Mouse (Mus musculus): ENCODE data around the gene Arhgap44. TPM values are rescaled to one million over a fixed set of nuclear protein-coding genes. Genes with fewer than 3 reads are reported as not detected.

Gene Arhgap44
- total RNA-seq, 2 experiments from 2014 or later: 106 to 115 TPM

DNA sequence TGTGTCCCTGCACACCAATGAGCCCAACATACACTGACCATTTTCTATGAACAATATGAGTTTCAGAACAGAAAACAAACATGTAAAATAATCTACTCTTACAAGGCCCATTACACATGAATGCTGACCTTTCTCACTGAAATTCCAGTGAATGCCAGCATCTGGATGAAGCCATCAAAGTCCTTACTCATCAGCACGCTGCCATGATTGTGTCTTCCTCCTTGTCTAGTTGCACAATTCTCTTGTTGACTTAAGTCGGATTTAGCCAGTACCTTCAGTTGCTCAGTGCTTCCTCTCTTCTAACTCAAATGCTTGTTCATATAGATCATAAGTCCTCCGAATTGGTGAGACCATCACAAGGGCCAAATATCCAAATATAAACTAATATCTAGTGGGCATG is 23.7 kb downstream of the Arhgap44 start:
- DNase-seq (ENCODE audit: low spot score in 2 of 2): no peak

DNA sequence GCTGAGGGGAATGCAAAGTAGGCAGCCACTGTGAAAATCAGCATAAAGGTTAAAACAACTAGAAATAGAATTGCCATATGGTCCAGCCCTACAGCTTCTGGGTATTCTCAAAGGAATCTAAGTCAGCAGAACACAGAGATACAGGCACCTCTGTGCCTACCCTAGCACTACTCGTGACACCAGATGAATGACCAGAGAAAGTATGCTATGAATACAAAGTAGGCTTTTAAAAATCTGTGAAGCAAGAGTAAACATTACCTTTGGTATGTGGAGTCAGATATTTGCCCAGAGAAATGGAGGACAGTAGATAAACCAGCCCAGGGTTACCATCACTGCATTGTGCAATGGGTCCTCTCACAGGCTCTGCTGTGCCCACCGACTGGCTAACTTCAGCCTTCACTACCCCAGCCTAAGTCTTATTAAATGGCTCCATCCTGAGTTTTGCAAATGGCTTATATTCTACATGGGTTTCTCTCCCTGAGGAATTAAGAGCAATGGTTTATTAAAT is 25.6 kb downstream of the Arhgap44 start:
- no peak for DNase-seq (ENCODE audit: low spot score in 2 of 2)

- peak; percentile 16 to 19 for DNase-seq (ENCODE audit: low spot score in 2 of 2)
Observed at GRCm38 (mm10) chr11:65135251-65135739, 27.5 kb downstream of the Arhgap44 start.

GRCm38 (mm10) chr11:65133661-65134060 is 29.1 kb downstream of the Arhgap44 start:
- no peak for DNase-seq (ENCODE audit: low spot score in 2 of 2)

DNA sequence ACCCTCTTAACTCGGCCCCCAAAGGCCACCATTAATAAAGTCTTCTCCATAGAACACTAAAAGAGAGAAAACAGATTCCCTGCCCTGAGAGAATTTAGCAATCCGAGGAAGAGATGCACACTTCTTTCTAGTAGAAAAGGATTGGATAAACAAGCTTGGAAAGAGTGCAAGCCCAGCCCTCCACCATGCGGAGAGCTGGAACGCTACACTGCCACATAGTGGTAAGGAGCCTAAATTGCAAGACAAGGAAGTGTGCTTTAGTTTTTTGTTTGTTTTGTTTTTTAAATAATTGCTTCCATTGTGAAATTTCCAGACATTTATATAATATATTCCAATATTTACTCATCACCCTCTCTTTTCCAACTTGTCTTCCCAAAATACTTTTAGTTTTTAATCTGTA is 33.7 kb downstream of the Arhgap44 start:
- DNase-seq (ENCODE audit: low spot score in 2 of 2): no peak

- no peak for DNase-seq (ENCODE audit: low spot score in 2 of 2)
Observed at GRCm38 (mm10) chr11:65128666-65129065, 34.1 kb downstream of the Arhgap44 start.

GRCm38 (mm10) chr11:65126566-65126965 is 36.2 kb downstream of the Arhgap44 start:
- peak in 1 of 2 experiments; percentile 13 for DNase-seq (ENCODE audit: low spot score in 2 of 2)

DNA sequence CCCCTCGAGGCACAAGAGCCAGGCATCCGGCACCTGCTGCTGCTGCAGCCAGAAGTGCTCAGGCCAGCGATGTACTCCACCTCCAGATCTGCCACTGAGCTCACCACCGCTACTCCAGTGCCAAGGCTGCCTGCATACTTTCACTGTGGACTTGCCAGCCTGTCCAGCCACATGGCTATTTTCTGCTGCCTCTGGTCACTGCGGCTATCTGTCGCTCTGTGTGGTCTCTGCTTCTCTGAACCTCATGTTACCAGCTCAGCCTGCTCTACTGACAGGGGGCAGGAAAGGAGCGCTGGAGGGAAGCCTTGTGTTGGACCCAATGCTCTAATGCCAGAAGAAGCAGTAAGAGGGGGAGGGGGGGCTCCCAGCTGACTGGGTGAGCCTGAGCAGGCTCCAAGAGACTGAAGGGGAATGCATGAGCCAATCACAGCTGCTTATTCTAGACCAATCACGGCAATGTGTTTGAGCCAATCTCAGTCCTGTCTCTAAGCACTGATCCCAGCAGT is 37.8 kb downstream of the Arhgap44 start:
- DNase-seq (ENCODE audit: low spot score in 2 of 2): peak in 1 of 2 experiments; percentile 45

DNA sequence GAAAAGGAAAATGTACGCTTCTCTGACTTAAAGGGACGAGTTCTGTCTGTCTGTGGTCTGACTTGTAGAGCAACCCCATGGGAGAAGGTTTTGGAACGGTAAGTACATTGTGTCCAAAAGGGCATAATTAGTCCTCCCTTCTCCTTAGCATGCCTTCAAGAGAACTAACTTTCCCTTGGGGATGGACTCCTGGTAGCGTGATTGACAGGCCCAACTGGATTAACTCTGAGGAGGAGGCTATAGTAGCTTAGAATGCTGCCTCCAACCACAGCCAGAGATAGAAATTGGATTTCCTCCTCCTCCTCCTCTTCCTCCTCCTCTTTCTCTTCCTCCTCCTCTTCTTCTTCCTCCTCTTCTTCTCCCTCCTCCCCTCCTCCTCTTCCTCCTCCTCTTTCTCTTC is 42.5 kb downstream of the Arhgap44 start:
- no peak for DNase-seq (ENCODE audit: low spot score in 2 of 2)

- DNase-seq (ENCODE audit: low spot score in 2 of 2): no peak
Observed at GRCm38 (mm10) chr11:65115811-65116210, 47.0 kb downstream of the Arhgap44 start.

DNA sequence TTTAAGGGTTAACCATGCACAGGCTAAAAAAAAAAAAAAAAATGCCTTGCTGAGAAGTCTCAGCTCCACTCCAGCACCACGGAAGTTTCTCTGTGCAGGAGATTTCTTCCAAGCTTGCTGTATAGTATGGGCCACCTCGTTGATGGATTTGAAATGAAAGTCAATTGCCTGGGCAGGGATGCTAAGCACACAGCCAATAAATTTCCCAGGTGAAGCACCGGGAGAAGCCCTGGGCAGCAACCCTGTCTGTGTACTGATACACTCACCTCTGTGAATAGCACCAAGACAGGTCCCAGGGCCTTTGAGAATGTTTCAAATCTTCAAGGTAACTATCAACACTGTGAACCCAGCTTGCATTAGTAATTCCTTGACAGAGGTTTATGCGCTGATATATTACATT is 50.7 kb downstream of the Arhgap44 start:
- no peak for DNase-seq (ENCODE audit: low spot score in 2 of 2)

DNA sequence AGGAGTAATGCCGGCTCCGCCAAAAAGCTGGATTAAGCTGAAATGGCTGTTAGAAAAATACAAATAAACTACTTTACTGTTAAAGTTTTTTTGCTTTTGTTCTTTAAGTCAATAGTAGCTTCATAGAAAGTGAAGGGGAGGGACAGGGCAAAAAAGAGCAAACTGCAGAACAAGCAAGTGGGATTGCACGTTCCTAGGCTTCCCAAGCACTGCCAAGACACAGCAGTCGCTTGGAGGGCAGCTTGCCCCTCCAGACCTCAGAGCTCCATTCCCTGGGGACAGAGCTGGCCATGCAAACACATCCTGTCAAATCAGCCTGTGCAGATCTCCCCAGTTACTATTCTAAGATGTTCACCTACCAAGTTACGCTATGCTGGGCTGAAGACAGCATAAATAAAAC is 51.1 kb downstream of the Arhgap44 start:
- no peak for DNase-seq (ENCODE audit: low spot score in 2 of 2)

DNA sequence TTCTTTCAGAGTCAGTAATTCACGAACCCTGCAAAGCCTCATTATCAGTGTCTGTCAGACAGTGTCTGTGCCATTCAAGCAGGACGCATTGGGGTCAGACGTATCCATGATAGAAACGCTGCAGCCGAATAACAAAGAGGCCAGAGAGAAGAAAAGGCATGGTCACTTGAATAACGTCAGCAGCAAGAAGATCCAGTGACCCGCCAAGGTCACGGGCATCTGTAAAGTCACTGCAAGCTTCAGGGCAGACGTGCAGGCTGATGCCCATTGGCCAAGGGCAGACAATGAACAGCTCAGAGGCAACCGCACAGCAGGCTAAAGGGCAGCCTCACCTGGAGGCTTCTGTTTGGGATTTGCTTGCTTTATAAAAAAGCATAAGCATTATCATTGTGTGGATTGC is 52.7 kb downstream of the Arhgap44 start:
- no peak for DNase-seq (ENCODE audit: low spot score in 2 of 2)

- no peak for DNase-seq (ENCODE audit: low spot score in 2 of 2)
Observed at GRCm38 (mm10) chr11:65107734-65108171, 55.0 kb downstream of the Arhgap44 start.

GRCm38 (mm10) chr11:65107151-65107550 is 55.6 kb downstream of the Arhgap44 start:
- no peak for DNase-seq (ENCODE audit: low spot score in 2 of 2)

GRCm38 (mm10) chr11:65104076-65104475 is 58.7 kb downstream of the Arhgap44 start:
- no peak for DNase-seq (ENCODE audit: low spot score in 2 of 2)

DNA sequence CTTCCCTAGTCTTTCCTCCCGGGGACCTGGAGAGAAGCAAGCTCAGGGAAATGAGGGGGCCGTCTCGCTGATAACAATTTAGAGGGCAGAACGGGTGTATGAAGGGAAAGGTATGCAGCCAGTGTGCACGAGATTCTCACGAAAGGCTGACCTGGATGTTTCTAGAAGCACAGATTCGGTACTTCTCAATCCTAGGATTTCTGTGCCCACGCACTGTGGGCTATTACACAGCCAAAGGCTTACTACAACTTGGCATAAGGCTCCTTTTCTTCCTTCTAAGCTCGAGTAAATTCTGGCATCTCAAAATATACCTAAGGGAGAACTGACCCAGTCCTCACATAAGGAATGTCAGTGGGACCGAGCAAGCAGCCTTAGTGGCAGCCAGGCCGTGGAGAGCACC is 61.6 kb downstream of the Arhgap44 start:
- no peak for DNase-seq (ENCODE audit: low spot score in 2 of 2)

GRCm38 (mm10) chr11:65100031-65100430 is 62.7 kb downstream of the Arhgap44 start:
- no peak for DNase-seq (ENCODE audit: low spot score in 2 of 2)

- DNase-seq (ENCODE audit: low spot score in 2 of 2): no peak
Observed at GRCm38 (mm10) chr11:65097526-65098070, 65.2 kb downstream of the Arhgap44 start.

GRCm38 (mm10) chr11:65096866-65097265 is 65.9 kb downstream of the Arhgap44 start:
- no peak for DNase-seq (ENCODE audit: low spot score in 2 of 2)

DNA sequence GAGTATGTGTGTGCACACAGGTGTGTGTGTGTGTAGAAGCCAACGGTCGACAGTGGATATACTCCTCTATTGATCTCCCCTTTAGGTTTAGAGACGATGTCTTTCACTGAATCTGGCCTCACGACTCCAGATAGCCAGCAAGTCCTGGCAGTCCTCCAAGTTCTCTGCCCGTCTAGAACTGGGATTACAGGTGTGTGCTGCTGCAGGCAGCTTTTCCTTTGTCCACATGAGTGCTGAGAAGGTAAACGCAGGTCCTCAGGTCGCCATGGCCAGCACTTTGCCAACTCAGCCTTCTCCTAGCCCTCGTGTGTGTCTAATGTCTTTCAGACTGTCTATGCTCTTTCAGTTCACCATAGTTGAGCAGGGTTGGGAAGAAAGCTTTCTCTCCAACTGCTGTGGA is 69.9 kb downstream of the Arhgap44 start:
- no peak for DNase-seq (ENCODE audit: low spot score in 2 of 2)

GRCm38 (mm10) chr11:65090386-65090785 is 72.4 kb downstream of the Arhgap44 start:
- DNase-seq (ENCODE audit: low spot score in 2 of 2): no peak

GRCm38 (mm10) chr11:65089982-65090381 is 72.8 kb downstream of the Arhgap44 start:
- DNase-seq (ENCODE audit: low spot score in 2 of 2): no peak

Data from layer of hippocampus, postnatal 14 days (tissue).